Mouse (Mus musculus) megakaryocyte, embryonic 14.5 days (primary cell): Measurements from ENCODE around the gene Pon3.

Experiments used
- FLI1 ChIP-seq: IDR thresholded peaks from 2 replicates; pipeline ENCODE4 v1.6.1; 2012; ENCODE audit warnings: low read length, inconsistent platforms, mixed read lengths
- GATA1 ChIP-seq: IDR thresholded peaks from 3 replicates; pipeline ENCODE4 v1.6.1; 2012; ENCODE audit warnings: mixed read lengths, low read length, inconsistent platforms, borderline replicate concordance

- TF ChIP-seq GATA1 = no peak
- no peak for TF ChIP-seq FLI1
These were observed 44.5 kb upstream of the Pon3 start for GRCm38 (mm10) chr6:5300629-5301028.
